Mouse (Mus musculus) ES-Bruce4 (cell line): ENCODE data around the gene Prdm16.

ENCODE experiments used
- EP300 ChIP-seq: IDR thresholded peaks from 2 replicates; pipeline ENCODE4 v1.6.1; 2011; ENCODE audit warnings: low read depth, low read length; ENCODE audit not compliant: insufficient read depth
- POLR2A ChIP-seq: IDR thresholded peaks from one replicate; pipeline ENCODE4 v1.8.1; 2011; ENCODE audit warnings: low read length; ENCODE audit not compliant: insufficient read depth

- TF ChIP-seq POLR2A (no peak), EP300 (no peak)
These were observed 209.8 kb downstream of the Prdm16 start for GRCm38 (mm10) chr4:154426901-154427300.
